Mouse (Mus musculus): Measurements from ENCODE around the gene Aldh3a2. TPM values are rescaled to one million over a fixed set of nuclear protein-coding genes. Genes with fewer than 3 reads are reported as not detected.

Aldh3a2 gene
- total and polyA plus RNA-seq, 3 experiments: 11.0 to 15.0 TPM; not detected in 1

DNA sequence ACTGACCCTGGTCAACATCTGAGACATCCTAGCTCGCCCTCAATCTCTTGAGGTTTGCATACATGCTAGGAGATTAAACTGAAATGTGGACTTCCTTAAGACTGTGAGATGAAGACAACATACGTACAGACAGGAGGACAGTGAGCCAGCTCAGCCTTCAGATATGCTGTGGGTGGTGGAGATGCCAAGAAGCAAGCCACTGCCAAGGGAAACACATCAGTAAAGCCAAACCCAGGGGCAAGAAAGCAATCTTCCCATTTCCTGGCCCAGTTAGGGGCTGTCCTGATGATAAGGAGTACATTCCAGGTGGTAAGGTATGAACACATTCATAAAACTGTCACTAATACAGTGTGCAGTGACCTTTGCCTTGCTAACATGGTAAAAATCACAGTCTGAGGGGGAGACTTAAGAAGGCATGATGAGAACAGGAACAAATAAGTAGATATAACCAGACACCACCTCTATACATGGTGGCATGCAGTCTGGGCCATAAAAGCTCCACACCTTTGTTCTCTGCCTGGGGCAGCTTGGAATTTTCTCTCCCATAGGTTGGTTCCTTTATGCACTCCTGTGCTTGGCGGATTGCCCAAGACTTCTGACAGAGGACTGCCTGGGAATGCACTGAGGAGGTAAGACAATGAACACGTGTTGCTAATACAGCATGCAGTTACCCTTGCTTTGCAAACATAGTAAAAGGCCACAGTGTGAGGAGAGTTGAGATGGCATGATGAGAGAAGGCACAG lies 67.5 kb downstream of the Aldh3a2 start:
- H3K36me3 ChIP-seq (ENCODE audit: control insufficient read depth in 1 of 2, insufficient read depth in 2 of 2, low read length in 2 of 2): no peaks in the 10 kb centered on the region
- no peak overlapping the region for H3K4me3 ChIP-seq (ENCODE audit: control insufficient read depth in 1 of 2, insufficient read depth in 1 of 2, low read depth in 2 of 2, low read length in 2 of 2)
- no peak overlapping the region for H3K9ac ChIP-seq (ENCODE audit: control insufficient read depth, low read depth, low read length, poor library complexity, severe bottlenecking)
- no peaks in the 10 kb centered on the region for H3K9me3 ChIP-seq (replicated peaks; ENCODE audit: insufficient read depth, low read length)
- no peaks in the 10 kb centered on the region for H3K79me2 ChIP-seq (ENCODE audit: control insufficient read depth, insufficient read depth, low read length, poor library complexity)
- no peak overlapping the region for H3K27ac ChIP-seq (ENCODE audit: control insufficient read depth, low read depth, low read length)
- DNase-seq (ENCODE audit: low read depth, low spot score): no peak
- H3K27me3 ChIP-seq (ENCODE audit: control insufficient read depth in 1 of 2, insufficient read depth in 2 of 2, low read length in 2 of 2): peaks cover 3 to 5% of the 10 kb centered on the region in 2 experiments; a peak in 3 of 4 replicates
- no peak for TF ChIP-seq TCF12 (IDR thresholded peaks at IDR 0.05; ENCODE audit: low read depth, low read length)
- H3K4me1 ChIP-seq (ENCODE audit: control insufficient read depth in 1 of 2, insufficient read depth in 2 of 2, low read length in 2 of 2): no peaks in the 10 kb centered on the region

DNA sequence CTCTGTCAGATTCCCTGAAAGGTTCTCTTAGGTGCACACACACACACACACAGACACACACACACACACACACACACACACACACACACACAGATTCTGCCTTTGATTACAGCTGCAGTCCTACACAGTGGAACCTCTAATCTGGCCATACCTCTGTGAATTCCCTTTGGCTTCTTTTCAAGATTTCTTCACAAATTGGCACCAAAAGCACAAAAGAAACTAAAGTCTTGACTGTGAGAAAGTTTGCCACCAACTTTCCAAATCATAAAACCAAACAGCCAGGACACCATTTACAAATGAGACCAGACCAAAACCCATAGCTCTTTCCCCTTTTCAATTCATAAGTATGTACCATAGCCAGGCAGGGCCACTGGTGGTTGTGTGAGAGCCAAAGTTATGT lies 69.3 kb downstream of the Aldh3a2 start:
- H3K79me2 ChIP-seq (ENCODE audit: control insufficient read depth, insufficient read depth, low read length, poor library complexity): no peaks in the 10 kb centered on the region
- H3K27me3 ChIP-seq (ENCODE audit: control insufficient read depth in 1 of 2, insufficient read depth in 2 of 2, low read length in 2 of 2): peaks cover 3 to 7% of the 10 kb centered on the region in 2 experiments; a peak in 3 of 4 replicates
- H3K9ac ChIP-seq (ENCODE audit: control insufficient read depth, low read depth, low read length, poor library complexity, severe bottlenecking): no peak overlapping the region
- DNase-seq (ENCODE audit: low read depth, low spot score): no peak
- no peak overlapping the region for H3K27ac ChIP-seq (ENCODE audit: control insufficient read depth, low read depth, low read length)
- H3K4me1 ChIP-seq (ENCODE audit: control insufficient read depth in 1 of 2, insufficient read depth in 2 of 2, low read length in 2 of 2): peaks cover 0 to 4% of the 10 kb centered on the region in 2 experiments; a peak in 1 of 4 replicates
- TF ChIP-seq USF1 (IDR thresholded peaks at IDR 0.05; ENCODE audit: low read depth, low read length) (no peak), MYB (IDR thresholded peaks at IDR 0.05; ENCODE audit: low read depth, low read length) (no peak), SMC3 (IDR thresholded peaks at IDR 0.05; ENCODE audit: low read depth, low read length) (no peak), HCFC1 (IDR thresholded peaks at IDR 0.05; ENCODE audit: low read depth, low read length) (no peak), NELFE (IDR thresholded peaks at IDR 0.05; ENCODE audit: low read depth, low read length) (no peak), MYC (IDR thresholded peaks at IDR 0.05; ENCODE audit: low read depth, low read length) (no peak), ZC3H11A (IDR thresholded peaks at IDR 0.05; ENCODE audit: low read depth, low read length) (no peak), NRF1 (IDR thresholded peaks at IDR 0.05; ENCODE audit: insufficient read depth, low read depth, low read length, poor library complexity, severe bottlenecking) (no peak), MXI1 (IDR thresholded peaks at IDR 0.05; ENCODE audit: low read depth, low read length) (no peak), TCF12 (IDR thresholded peaks at IDR 0.05; ENCODE audit: low read depth, low read length) (no peak), MAX (IDR thresholded peaks at IDR 0.05; ENCODE audit: low read length) (no peak), ELF1 (IDR thresholded peaks at IDR 0.05; ENCODE audit: low read depth, low read length) (no peak)
- H3K4me3 ChIP-seq (ENCODE audit: control insufficient read depth in 1 of 2, insufficient read depth in 1 of 2, low read depth in 2 of 2, low read length in 2 of 2): no peak overlapping the region
- H3K36me3 ChIP-seq (ENCODE audit: control insufficient read depth in 1 of 2, insufficient read depth in 2 of 2, low read length in 2 of 2): peaks cover 0 to 4% of the 10 kb centered on the region in 2 experiments; a peak in 1 of 4 replicates
- H3K9me3 ChIP-seq (replicated peaks; ENCODE audit: insufficient read depth, low read length): no peaks in the 10 kb centered on the region

Measured in MEL (cell line).